Mouse (Mus musculus): ENCODE results near the gene Padi6.

Gene Padi6

DNA sequence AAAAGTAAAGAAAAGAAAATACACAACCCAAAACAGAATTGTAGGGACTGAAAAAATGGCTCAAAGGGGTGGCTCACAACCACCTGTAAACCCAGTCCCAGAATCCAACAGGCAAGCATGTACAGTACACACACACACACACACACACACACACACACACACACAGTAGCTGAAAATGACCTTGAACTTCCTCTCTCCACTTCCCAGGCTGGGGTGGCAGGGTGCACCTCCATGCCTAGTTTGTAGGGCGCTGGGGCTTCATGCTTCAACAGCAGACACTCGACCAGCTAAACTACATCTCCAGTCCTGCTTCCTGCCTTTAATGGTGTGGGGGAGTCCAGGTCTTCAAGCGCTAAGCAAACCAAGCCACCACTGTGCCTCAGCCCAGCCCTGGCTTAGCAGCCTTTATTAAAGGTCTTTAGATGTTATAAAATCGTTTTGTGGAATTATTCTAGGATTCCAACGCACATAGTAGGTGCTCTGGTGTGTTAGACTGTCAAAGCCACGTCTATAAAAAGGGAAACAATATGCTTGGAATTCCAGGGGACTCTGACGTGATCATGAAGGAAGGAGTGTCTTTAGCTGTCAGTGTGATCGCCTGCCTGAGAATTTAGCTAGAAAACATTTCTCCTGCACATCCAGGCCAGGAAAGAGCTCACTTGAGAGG, 61.6 kb downstream of the Padi6 start:
- DNase-seq: no peak

DNA sequence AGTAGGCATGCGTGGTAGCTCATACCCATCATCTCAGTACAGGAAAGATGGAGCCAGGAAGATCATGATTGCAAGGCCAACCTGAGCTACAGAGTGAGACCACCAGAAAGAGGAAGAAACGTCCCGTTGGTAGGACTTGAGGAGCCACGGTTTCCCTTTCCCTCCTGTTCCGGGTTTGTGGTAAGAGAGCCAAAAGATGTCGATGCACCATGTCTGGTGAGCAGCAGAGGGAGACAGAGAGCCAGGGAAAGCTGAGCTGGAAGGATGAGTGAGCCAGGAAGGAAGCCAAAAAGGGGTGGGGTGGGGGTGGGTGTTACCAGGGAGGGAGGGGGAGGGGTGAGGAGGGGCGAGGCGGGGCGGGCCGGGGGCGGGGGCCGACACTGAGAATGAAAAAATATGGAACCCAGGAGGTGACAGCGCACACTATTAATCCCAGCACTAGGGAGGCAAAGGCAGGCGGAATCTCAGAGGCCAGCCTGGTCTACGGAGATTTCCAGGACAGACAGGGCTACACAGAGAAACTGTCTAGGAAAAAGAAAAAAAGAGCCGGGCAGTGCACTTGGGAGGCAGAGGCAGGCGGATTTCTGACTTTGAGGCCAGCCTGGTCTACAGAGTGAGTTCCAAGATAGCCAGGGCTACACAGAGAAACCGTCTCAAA, 62.6 kb downstream of the Padi6 start:
- DNase-seq: peak; percentile 88 to 90

DNA sequence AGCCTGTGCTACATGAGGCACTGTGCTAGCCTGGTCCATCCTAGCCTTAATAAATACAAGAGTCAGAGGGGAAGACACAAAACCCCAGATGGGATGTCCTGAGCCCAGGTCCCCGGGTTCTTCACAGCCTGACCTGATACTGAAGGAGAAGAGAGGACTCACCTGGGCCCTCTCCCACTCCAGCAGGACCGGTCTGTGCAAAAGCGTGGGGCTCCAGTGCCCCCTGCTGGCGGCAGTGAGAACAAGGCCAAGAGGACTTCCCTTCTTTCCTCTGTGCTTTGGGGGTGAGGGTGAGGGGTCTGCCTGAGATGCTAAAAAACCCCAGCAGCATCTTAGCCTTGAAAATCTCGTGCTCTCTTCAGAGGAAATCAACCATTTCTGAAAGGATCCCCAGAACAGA, 63.4 kb downstream of the Padi6 start:
- peak; percentile 65 to 75 for DNase-seq
